Mouse (Mus musculus) spleen, postnatal 0 days (tissue): Measurements from ENCODE around the gene Cfap65. TPM values are rescaled to one million over a fixed set of nuclear protein-coding genes. Genes with fewer than 3 reads are reported as not detected.

Experiments
- microRNA counts: library from miRNA; unstranded; fragments of <30 nt; microRNA quantifications from one replicate; lab custom pipeline; 2015
- polyA plus RNA-seq: library from polyadenylated mRNA; unstranded; fragments of >200 nt; fragmentation: Nextera tagmentation; extraction: Ambion mirVana; gene quantifications from 2 replicates; pipeline ENCODE4 v1.2.1, GENCODE M21; 2015

Cfap65 gene
- not detected in 2 replicates for polyA plus RNA-seq

DNA sequence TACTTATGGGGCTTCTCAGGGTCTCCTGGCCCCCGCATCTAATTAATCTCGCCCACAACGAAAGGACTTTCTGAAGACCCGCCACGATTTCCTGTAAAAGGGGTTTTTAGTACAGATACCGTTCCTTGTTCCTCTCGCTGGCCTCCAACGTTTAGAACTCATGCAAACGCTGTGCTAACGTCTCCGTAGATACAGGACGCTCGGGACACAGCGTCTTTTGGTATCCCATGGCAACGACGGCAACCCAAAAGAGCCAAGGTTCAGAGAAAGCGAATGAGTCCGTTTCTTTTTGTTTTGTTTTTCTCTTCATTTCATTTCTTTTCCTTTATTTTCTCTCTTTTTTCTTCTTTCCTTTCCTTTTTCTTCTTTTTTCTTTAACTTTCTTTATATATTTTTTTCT is at the start of gene Cfap65:
TSS of gene Cfap65 (minus strand) at position 198 of the 400 bp plus-strand sequence.

DNA sequence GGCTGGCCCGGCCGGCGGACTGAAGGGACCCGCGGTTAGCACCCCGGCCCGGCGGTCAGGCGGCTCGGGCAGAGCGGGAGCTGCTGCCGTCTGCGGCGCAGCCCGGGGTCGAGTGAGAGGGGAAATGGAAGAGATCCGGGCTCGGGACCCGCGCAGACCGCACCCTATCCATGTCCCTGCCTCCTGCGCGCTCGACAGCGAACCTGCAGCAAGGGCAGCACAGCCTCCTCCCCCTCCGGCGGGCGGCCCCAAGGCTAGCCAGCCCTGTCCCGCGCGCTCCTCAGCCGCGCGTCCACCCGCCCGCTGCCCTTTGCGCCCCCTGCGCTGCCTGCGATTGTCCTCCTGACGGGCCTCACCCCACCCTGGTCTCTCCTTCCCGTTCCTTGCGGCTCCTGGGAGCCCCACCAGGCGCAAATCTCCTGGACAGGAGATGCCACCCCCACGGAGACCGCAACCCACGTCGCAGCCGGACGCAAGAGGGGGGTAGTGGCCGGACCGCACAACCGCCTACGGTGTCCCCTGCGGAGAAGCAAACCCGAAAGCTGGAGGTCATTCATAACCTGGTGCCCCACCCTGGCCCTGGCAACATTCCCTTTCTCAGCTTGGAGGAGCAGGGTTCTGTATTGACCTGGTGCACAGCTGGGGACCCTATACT is 16.3 kb upstream of the Cfap65 start, which contains the start of gene Ihh:
TSS of gene Ihh (minus strand) at position 117 of the 655 bp plus-strand sequence.

DNA sequence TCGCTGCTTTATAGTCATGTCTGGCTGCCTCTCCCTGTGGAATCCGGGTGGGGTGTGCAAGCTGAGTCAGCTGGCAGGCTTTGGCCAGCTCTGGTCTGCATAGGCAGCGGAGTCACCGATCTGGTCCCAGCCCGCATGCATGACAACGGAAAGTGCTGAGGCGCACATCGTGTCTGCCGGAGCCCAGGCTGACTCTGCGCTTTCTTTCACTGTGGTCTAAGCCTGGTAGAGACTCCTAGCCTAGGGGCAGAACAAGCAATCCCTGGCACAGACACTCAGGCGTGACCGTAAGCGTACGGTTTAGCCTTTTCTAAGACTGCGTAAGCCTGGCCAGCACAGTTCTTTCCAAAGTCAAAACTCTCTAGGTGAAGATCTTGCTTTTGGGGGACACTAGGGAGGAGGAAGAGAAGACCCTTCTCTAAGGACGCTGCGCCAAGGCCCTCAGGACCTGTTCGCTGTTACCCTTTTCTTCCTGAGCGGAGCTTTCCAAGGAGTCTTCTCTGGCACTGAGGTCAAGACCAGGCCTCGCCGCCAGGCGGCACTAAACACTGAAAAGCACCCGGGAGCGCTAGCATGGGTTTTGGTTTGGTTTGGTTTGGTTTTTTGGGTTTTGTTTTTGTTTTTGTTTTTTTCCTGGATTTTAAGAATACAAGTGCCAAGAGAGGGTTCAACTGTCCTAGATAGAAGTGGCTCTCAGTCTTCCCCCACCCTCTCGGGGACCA is 42.1 kb downstream of the Cfap65 start, which contains the start of gene Cryba2:
TSS of gene Cryba2 (minus strand) at position 10 of the 722 bp plus-strand sequence.

GRCm38 (mm10) chr1:74885369-74886042 is 49.9 kb downstream of the Cfap65 start, which contains the start of gene Fev:
Gene Fev, minus strand, starts transcription at chr1:74885419.

GRCm38 (mm10) chr1:74854306-74855056 is 80.9 kb downstream of the Cfap65 start, which contains the start of gene Cdk5r2:
Gene Cdk5r2, plus strand, starts transcription at chr1:74854934.

MicroRNA genes within 50 kb of the gene (microRNA counts, 519-probe panel; counts per million panel counts)
- 3,854 counts per million, percentile 14 among the panel's probes with 10 or more counts for microRNA mmu-miR-375 (lab: Ali Mortazavi, UCI)

Other genes with a start within 250 kb of the Cfap65 start
- 5.8 and 8.5 TPM in 2 replicates for gene Cyp27a1, start 222.0 kb downstream of the Cfap65 start, polyA plus RNA-seq
- gene Prkag3, start 186.4 kb downstream of the Cfap65 start, polyA plus RNA-seq: 0.16 and 0.23 TPM in 2 replicates
- gene Wnt6, start 163.7 kb downstream of the Cfap65 start, polyA plus RNA-seq: 2.1 and 3.0 TPM in 2 replicates
- gene Wnt10a, start 144.1 kb downstream of the Cfap65 start, polyA plus RNA-seq: 0.12 and 0.21 TPM in 2 replicates
- gene Cdk5r2, start 80.7 kb downstream of the Cfap65 start, polyA plus RNA-seq: not detected in 2 replicates
- gene Fev, start 50.2 kb downstream of the Cfap65 start, polyA plus RNA-seq: not detected in 2 replicates
- not detected in 2 replicates for gene Cryba2, start 42.5 kb downstream of the Cfap65 start, polyA plus RNA-seq
- 1.7 and 2.4 TPM in 2 replicates for gene Ihh, start 16.1 kb upstream of the Cfap65 start, polyA plus RNA-seq
- 7.1 and 7.9 TPM in 2 replicates for gene Nhej1, start 189.6 kb upstream of the Cfap65 start, polyA plus RNA-seq
- 0.94 and 1.3 TPM in 2 replicates for gene Slc23a3, start 198.3 kb upstream of the Cfap65 start, polyA plus RNA-seq
- 67.5 and 72.4 TPM in 2 replicates for gene Cnppd1, start 207.1 kb upstream of the Cfap65 start, polyA plus RNA-seq
- 59.5 and 62.7 TPM in 2 replicates for gene Retreg2, start 207.2 kb upstream of the Cfap65 start, polyA plus RNA-seq
- 44.8 and 52.0 TPM in 2 replicates for gene Zfand2b, start 233.0 kb upstream of the Cfap65 start, polyA plus RNA-seq
- 48.6 and 54.9 TPM in 2 replicates for gene Abcb6, start 244.8 kb upstream of the Cfap65 start, polyA plus RNA-seq